Mouse (Mus musculus): Measurements from ENCODE around the gene Nae1.
"Not testable (repeated sequence)": the region's sequence is repeated elsewhere in the genome, so short reads cannot be mapped to it uniquely, and the experiment has no call there.

The Nae1 gene

GRCm38 (mm10) chr8:104533971-104534778, at the start of gene Nae1, which contains the start of gene Car7:
TSS of gene Nae1 (minus strand) at chr8:104534637.
TSS of gene Car7 (plus strand) at chr8:104534689.
- DNase-seq (ENCODE audit: low read depth, low spot score): peak; percentile 92

- DNase-seq (ENCODE audit: low read depth, low spot score): not testable (repeated sequence)
Observed at GRCm38 (mm10) chr8:104577606-104578005, 43.2 kb upstream of the Nae1 start.

GRCm38 (mm10) chr8:104576820-104577219, 42.4 kb upstream of the Nae1 start:
- no peak for DNase-seq (ENCODE audit: low read depth, low spot score)

- DNase-seq (ENCODE audit: low read depth, low spot score): peak; percentile 75
Observed at GRCm38 (mm10) chr8:104570436-104571343, 36.3 kb upstream of the Nae1 start.

GRCm38 (mm10) chr8:104569559-104569958, 35.1 kb upstream of the Nae1 start:
- no peak for DNase-seq (ENCODE audit: low read depth, low spot score)

GRCm38 (mm10) chr8:104565457-104565798, 31.0 kb upstream of the Nae1 start:
- DNase-seq (ENCODE audit: low read depth, low spot score): no peak

- DNase-seq (ENCODE audit: low read depth, low spot score): peak; percentile 78
Observed at GRCm38 (mm10) chr8:104564633-104565456, 30.4 kb upstream of the Nae1 start.

- no peak for DNase-seq (ENCODE audit: low read depth, low spot score)
Observed at GRCm38 (mm10) chr8:104560731-104561130, 26.3 kb upstream of the Nae1 start.

- DNase-seq (ENCODE audit: low read depth, low spot score): no peak
Observed at GRCm38 (mm10) chr8:104557226-104557625, 22.8 kb upstream of the Nae1 start.

- no peak for DNase-seq (ENCODE audit: low read depth, low spot score)
Observed at GRCm38 (mm10) chr8:104555191-104555590, 20.8 kb upstream of the Nae1 start.

- no peak for DNase-seq (ENCODE audit: low read depth, low spot score)
Observed at GRCm38 (mm10) chr8:104543440-104544045, 9.1 kb upstream of the Nae1 start.

GRCm38 (mm10) chr8:104542160-104542559, 7.7 kb upstream of the Nae1 start:
- no peak for DNase-seq (ENCODE audit: low read depth, low spot score)

GRCm38 (mm10) chr8:104541515-104541880, 7.1 kb upstream of the Nae1 start:
- DNase-seq (ENCODE audit: low read depth, low spot score): no peak

GRCm38 (mm10) chr8:104540710-104541514, 6.5 kb upstream of the Nae1 start:
- no peak for DNase-seq (ENCODE audit: low read depth, low spot score)

- no peak for DNase-seq (ENCODE audit: low read depth, low spot score)
Observed at GRCm38 (mm10) chr8:104540238-104540637, 5.8 kb upstream of the Nae1 start.

- DNase-seq (ENCODE audit: low read depth, low spot score): no peak
Observed at GRCm38 (mm10) chr8:104539566-104539965, 5.1 kb upstream of the Nae1 start.

GRCm38 (mm10) chr8:104538896-104539295, 4.5 kb upstream of the Nae1 start:
- no peak for DNase-seq (ENCODE audit: low read depth, low spot score)

- no peak for DNase-seq (ENCODE audit: low read depth, low spot score)
Observed at GRCm38 (mm10) chr8:104536028-104536427, 1.6 kb upstream of the Nae1 start.

GRCm38 (mm10) chr8:104535378-104535777, 941 bp upstream of the Nae1 start:
- DNase-seq (ENCODE audit: low read depth, low spot score): no peak

GRCm38 (mm10) chr8:104534779-104535141, 323 bp upstream of the Nae1 start:
- no peak for DNase-seq (ENCODE audit: low read depth, low spot score)

GRCm38 (mm10) chr8:104533551-104533950, 886 bp downstream of the Nae1 start:
- DNase-seq (ENCODE audit: low read depth, low spot score): no peak

Measured in embryo, embryonic 11.5 days (tissue).